Mouse (Mus musculus): ENCODE data around the gene Ino80d.

The Ino80d gene

DNA sequence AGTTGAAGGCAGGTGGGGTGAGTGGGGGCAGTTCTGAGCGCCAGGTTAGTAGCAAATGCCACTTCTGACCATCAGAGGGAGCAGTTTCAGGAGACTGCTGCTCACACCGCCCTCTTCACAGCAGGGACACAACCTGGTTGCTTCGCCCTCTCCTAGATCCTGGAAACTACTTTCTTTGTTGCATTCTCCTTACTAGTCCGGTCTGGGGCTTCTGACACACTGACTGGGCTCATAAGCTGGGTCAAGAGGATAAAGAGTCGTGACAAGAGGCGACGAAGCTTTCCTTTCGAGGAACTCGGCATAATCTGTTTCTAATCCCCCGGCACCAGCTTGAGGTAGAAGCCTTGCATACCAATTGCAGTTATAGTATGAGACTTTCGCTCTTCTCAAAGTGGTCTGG is 129.9 kb downstream of the Ino80d start:
- peak; percentile 93 for DNase-seq

DNA sequence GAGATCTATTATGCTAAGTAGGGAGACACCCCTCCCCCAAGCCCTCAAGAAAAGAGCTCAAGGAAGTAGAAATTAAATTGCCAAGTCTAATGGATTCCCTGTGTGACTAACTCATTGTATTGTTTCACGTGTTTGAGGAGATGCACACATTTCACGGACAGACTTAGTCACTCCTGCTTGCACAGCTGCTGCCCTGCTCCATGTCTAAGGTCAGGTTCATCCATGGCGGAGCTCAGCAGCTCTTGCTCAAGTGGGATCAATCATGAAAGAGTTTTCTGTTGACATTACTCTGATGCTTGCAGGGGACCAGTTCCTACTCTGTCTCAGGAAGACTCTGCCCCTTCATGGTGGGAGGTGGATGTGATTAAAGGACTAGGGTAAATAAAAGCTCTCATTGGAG is 137.7 kb downstream of the Ino80d start:
- DNase-seq: no peak

- no peak for DNase-seq
Observed at GRCm38 (mm10) chr1:62966885-62967284, 147.6 kb downstream of the Ino80d start.

- no peak for DNase-seq
Observed at GRCm38 (mm10) chr1:62964291-62964690, 150.2 kb downstream of the Ino80d start.

GRCm38 (mm10) chr1:62956942-62957645 is 157.4 kb downstream of the Ino80d start:
- peak; percentile 65 for DNase-seq

GRCm38 (mm10) chr1:62956526-62956925 is 157.9 kb downstream of the Ino80d start:
- DNase-seq: peak; percentile 62

- peak; percentile 45 for DNase-seq
Observed at GRCm38 (mm10) chr1:62955340-62955739, 159.1 kb downstream of the Ino80d start.

- DNase-seq: peak; percentile 44
Observed at GRCm38 (mm10) chr1:62953036-62953435, 161.4 kb downstream of the Ino80d start.

DNA sequence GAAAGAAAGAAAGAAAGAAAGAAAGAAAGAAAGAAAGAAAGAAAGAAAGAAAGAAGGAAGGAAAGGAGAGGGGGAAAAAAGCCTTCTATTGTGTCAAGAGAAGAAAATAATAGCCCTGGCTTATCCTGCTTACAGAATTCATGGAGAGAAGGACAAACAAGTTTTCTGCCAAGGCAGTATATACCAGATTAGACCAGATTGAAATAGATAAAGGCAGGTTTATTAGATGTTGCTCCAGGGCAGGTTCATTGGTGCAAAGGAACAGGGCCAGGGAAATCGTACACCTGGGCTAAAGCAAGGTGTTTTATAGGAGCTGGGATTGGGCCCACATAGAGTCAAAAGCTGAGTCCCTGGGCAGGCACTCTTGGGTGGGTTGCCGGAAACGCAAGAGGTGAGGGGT is 162.1 kb downstream of the Ino80d start:
- DNase-seq: no peak

DNA sequence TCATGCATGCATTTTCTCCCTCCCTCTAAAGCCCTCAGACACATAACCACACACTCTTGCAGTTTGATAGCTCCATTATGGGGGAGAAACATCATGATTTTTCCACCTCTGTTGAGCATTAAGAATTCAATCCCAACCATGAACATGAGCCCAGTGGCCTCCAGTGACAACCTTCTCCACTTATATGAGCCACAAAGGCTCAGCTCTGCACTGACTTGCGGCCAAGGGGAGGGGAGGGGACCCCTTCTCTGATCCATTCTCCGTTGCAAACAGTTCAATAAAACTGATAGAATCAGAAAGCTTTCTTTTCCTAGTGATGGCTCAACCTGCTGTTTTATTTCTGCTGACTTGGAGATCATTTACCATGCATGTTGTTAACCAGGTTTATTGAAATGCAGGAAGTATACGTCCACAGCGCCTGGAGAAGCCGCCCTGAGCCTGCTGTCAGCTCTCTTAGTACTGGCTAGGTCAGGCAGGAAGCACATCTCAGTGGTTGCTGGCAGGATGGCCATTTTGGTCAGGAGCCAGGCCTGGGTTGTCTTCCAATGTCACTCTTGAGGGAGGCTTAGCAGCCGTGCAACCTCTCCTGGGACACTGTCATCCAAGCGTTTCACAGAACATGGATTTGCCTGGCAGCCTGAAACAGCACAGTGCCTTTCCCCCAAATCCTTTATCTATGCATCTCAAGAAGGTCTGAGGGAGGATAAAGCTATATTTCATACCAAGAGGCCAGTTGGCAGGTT is 163.2 kb downstream of the Ino80d start:
- peak; percentile 95 for DNase-seq

GRCm38 (mm10) chr1:62950526-62950925 is 163.9 kb downstream of the Ino80d start:
- peak; percentile 64 for DNase-seq

DNA sequence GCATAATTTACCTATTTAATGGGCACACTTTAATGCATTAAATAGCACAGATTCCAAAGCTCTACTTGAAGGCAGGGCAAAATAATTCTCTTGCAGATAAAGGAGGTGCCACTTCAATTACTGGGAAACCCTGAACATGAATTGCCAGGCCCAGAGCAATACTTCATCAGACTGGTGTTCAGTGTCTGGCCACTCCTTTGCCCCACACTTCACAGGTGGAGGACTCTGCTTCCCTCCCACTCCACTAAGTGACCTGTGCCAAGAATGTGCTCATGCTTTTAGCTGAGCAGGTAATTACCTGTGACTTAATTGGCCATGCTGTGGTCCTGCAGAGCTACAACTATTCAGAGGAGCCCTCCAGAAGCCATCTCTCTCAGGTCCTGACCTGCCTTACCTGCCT is 166.7 kb downstream of the Ino80d start:
- DNase-seq: no peak

- DNase-seq: no peak
Observed at GRCm38 (mm10) chr1:62946987-62947386, 167.5 kb downstream of the Ino80d start.

- DNase-seq: no peak
Observed at GRCm38 (mm10) chr1:62934752-62935329, 179.6 kb downstream of the Ino80d start.

DNA sequence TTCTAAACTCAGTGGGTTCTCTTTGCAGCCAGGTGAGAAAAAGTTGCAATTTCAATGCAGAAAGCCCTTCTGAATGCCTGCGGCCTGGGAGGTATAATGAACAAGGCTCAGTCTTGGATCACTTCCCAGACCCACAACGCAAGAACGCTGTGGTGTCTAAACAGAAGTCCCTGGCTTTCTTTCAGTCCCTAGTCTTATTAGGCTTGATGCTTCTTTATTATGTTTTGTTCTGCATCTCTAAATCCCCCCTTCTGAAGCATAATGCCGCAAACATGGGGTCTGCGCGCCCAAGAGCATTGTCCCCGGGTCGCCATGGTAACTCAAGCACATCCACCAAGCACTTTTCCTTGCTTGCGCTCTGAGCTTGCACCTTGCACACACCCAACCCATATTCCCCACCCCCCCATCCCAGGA is 180.4 kb downstream of the Ino80d start:
- DNase-seq: no peak

DNA sequence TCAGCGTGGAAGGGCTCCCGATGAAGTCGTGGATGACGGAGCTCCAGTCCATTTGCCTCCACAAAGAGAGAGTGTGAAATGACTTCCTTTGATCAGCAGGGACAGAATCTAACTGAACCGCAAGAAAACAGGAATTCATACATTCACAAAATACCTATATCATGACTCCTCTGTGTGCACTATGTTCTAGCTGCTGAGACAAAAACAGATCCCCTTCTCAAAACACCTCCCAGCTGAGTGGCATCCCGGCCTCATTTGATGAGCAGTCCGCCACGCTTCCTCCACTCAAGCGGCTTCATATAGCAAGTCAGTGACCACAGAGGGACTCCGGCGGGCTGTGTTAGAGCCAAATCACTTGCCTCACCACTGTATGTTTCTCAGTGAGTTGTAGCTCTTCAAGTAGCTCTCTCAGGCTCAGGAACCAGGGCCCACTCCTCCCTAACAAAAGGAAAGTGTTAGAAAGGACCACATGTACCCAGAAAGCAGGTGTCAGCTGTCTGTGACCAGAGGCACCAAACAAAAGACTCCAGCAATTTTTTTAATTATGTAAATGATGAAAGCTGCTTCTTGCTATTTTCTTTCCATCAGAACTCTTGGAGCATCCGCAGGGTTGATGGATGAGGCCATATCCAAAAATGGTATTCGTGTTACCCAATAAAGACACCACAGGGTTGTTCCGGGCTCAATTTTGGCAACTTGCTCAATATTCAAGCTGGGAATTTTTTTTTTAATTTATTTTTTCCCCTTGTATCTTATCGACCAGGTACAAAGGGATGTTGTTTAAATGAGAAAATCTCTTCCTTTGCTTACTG is 181.0 kb downstream of the Ino80d start:
- DNase-seq: no peak

- no peak for DNase-seq
Observed at GRCm38 (mm10) chr1:62929477-62929876, 185.0 kb downstream of the Ino80d start.

DNA sequence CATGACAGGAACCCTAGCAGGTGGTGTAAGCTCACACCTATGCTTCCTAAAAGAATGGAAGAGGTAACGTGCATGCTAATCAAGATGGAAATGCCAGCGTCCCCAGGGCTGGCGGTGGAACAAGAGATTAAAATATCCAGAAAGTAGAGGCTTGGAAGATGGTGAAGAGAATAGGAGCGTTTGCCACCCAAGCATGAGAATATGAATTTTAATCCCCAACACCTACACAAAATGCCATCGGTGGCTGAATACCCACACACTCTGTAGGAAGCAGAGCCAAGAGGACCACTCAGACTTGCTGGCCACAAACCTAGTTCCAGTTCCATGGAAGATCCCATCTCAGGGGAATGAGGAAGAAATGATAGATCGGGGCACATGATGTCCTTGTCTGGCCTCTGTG is 195.2 kb downstream of the Ino80d start:
- DNase-seq: no peak

- peak; percentile 14 for DNase-seq
Observed at GRCm38 (mm10) chr1:62916609-62917008, 197.9 kb downstream of the Ino80d start.

DNA sequence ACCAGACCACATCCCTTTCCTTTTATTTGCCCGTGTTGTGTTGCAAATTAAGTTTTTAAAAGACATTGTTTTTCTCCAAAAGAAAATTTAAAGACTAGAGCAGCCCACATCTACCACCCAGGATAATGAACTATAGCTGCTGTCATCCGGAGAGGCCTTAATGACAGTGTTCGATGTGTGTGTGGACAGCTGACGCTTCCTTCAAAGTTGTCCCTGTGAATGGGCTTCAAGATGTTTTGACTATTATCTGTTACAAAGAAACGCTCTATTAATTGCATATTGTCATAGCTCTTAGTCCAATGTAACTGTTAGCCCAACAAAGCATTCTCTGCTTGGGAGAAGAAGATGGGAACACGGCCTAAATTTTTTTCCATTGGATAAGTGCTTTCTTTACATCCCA is 200.0 kb downstream of the Ino80d start:
- no peak for DNase-seq

GRCm38 (mm10) chr1:62911426-62911825 is 203.0 kb downstream of the Ino80d start:
- DNase-seq: peak; percentile 21

DNA sequence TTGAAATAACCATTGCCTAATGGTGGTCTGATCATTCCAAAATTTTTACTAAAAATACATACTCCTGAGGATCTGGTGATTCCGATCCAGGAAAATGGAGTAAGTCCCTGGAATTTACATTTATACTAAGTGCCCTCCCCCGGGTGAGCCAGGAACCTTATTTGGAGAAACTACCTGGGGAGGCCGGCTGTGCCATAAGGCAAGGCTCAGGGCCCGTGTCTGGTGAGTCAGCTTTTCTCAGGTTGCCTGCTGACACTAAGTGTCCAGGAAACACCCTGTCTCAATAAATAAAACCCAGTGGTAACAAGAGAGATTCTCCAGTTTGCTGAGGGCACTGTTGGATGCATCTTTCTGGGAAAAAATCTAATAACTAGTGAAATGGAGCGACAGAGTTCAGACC is 205.3 kb downstream of the Ino80d start:
- no peak for DNase-seq

- DNase-seq: peak; percentile 58
Observed at GRCm38 (mm10) chr1:62908508-62908907, 206.0 kb downstream of the Ino80d start.

All from heart, adult 11 months (tissue).